Mouse (Mus musculus) gonadal fat pad, adult 2 months (tissue): ENCODE data around the gene Pcyox1. TPM values are rescaled to one million over a fixed set of nuclear protein-coding genes. Genes with fewer than 3 reads are reported as not detected.

Experiments
- DNase-seq: peaks from one replicate; pipeline ENCODE4 v3.0.0-alpha.2; 2012; ENCODE audit warnings: low read depth
- polyA plus RNA-seq: library from polyadenylated mRNA; depleted of rRNA; stranded (reverse); fragments of >200 nt; gene quantifications from 2 replicates; pipeline ENCODE4 v1.2.3, GENCODE M21; 2012; rRNA removed

The Pcyox1 gene
- polyA plus RNA-seq = 64.4 and 87.3 TPM in 2 replicates

DNA sequence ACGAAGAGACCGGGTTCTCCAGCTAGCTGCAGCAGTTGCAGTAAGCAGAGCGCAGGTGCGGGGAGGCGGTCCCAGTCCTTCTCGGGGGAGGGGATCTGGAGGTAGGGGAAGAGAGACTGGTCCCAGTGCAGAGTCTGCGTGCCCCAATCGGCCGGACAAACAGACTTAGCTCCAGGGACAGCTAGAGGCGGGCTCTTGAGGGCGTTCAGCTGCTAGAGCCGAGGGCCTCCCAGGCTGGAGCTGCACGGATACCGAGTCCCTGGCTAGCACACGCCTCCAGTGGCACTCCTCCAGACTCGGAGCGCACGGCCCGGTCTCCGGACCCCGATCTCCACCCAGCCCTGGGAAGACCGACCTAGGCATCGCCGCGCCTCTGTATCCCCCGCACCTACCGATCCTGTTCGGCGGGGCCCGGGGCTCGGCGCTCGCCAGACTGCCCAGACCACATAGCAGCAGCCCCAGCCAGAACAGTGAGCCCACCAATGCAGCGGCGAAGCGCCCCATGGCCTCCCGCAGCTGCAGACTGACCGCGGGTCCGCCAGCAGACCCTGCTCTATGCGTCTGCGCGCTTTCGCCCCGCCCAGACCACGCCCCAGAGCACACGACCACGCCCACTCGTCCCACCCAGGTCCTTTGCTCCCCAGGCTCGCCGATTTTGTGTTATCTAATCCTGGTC is at the start of gene Pcyox1:
Gene Pcyox1 (minus strand): TSS at position 574 of the 676 bp plus-strand sequence.
- DNase-seq = no peak

DNA sequence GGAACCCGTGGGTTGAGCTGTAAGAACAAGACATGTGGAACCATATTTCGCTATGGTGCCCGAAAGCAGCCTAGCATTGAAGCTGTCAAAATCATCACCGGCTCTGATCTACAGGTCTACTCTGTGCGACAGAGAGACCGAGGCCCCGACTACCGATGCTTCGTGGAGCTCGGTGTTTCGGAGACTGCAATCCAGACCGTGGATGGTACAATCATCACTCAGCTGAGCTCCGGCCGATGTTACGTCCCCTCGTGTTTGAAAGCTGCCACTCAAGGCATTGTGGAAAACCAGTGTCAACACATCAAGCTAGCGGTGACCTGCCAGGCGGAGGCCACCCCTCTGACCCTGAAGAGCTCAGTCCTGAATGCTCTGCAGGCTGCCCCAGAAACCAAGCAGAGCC is 48.6 kb upstream of the Pcyox1 start:
- no peak for DNase-seq

DNA sequence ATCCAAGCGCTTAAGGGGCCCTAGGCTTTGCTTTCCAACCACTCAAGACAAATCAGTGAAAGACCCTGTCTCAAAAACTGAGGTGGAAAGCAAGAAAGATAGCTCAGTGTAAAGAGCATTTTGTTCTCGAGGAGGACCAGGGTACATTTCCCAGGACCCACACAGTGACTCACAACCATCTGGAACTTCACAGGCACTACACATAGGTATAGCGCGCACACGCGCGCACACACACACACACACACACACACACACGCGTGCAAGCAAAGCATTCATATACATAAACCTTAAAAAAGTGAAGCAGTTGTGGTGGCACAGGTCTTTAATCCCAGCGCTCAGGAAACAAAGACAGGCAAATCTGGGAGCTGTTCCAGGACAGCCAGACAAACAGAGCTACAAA is 44.6 kb upstream of the Pcyox1 start:
- no peak for DNase-seq

DNA sequence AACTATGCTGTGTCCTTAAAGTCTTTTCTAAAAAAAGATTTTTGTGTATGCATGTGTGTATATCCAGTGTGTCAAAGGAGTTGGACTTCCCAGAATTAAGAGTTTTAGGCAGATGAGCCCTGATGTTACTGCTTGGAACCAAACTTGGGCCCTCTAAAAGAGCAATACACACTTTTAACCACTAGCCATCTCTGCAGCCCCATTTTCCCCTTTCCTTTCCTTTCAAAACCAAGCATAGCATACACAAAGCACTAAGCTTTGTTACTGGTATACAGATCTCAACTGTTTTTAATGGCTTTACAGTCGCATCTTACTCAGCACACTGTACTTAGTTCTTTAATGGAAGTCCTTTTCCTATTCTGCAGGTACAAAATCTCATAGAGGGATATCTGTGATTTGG is 42.6 kb upstream of the Pcyox1 start:
- DNase-seq = no peak

DNA sequence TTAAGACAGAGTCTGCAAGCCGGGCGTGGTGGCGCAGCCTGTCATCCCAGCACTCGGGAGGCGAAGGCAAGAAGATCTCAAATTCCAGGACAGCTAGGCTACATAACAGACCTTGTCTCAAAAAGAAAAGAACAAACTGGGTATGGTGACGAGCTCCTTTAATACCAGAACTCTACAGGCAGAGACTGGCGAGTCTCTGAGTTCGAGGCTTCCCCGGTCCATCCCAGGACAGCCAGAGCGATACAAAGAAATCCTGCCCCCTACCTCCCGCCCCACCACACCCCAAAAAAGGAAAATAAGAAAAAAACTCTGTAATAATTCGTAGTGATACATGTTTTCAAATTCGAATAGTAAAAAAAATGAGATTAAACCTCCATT is 42.2 kb upstream of the Pcyox1 start:
- no peak for DNase-seq

DNA sequence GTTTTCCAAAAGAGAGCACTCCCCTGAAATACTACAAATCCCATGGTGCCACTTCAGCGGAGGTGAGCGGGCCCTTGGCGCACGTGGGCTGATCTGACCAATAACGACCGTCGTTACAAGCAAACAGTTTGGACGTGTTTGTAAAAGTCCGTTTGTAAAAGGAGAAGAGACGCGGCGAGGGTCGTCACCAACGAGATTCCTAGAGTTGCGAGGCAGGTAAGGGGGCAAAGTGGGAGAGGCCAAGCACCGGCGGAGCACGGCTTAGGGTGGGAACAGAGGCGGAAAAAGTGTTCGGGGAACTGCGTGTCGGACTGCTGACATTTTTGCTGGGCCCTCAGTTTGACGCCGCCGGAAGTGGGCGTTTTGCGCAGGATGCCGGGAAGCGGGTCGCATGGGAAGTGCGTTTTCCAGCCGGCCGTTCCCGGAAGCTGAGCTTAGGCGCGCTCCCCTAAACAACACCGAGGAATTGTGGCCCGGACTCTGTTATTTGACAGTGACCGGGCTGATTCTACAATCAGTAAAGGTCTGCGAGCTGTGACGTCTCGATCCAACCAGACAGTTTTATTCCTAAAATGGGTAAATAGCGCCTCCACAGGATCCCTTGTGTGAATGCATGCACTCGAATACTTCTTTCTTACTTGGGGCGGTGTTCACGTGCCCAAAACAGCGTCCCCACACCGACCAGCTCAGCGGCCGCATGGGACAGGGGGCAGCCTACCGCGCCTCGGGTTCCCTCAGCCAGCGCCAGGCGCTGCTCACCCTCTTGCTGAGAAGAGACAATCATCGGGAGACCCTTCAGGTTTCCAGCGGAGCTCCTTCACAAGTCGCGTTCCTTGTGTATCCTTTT is 41.5 kb upstream of the Pcyox1 start, which contains the start of gene C87436:
Gene C87436 (plus strand): TSS at position 103 of the 847 bp plus-strand sequence.
- peak; percentile 88 for DNase-seq

DNA sequence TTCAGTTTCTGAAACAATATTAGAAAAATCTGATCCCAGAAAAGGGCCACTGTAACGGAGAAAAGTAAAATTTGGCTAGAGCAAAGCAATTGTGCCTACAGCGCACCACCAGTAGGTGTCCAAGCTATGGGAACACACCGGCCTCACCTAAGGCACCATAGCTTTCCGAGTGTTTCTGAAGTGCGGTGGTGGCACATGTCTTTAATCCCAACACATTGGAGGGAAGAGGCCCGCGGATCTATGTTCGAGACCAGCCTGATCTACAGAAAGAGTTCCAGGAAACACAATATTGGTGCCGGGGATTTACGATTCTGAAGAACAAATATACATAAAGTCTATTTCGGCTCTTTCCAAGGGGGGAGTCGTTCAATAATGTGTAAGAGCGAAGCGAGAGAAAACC is 40.8 kb upstream of the Pcyox1 start:
- DNase-seq = peak; percentile 27

DNA sequence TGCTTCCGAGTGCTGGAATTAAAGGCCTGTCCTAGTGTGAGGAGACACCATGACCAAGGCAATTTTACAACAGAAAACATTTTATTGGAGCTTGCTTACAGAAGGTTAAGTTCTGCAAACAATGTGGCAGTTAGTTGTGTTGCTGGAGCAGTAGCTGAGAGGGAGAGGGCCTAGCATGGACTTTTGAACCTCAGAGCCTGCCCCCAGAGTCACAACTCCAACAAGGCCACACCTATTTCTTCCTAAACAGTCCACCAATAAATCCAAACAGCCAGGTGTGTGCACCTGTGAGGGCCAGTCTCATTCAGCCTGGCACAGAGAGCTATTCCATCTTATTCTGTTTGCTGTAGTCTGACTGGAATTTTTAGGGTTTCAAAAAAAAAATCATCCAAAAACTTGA is 36.7 kb upstream of the Pcyox1 start:
- DNase-seq = no peak

DNA sequence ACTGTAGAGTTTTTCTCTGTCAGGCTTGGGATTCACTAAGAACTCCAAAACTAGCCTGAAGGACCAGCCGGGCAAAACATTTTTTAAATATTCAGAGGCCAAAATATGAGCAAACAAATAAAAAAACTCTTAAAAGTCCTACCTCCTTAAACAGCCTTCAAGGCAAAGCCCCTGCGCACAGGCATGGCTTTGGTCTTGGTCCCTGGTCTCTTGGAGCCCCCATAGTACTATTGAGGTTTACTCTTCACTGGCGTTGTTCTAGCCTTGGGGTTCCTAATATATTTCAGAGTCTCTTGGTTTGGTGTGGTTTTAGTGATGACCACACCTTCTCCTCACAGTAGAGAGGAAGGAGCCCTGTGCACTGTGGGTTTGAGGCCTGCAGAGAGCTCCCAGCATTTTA is 34.6 kb upstream of the Pcyox1 start:
- no peak for DNase-seq

DNA sequence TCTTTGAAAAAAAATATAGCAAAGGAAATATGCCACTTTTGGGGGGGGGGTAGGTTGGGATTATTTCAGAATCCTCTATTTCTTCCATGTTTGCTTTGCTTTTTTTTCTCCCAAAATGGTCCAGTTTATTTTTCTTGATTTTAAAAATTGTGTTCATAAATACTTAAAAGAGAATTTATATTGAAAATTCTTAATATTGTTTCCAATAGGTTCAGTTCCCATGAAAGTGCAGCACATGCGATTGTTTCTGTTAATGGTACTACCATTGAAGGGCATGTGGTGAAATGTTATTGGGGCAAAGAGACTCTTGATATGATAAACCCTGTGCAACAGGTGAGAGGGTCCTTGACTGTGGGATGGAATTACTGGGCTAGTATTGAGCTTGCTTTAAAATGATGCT is 29.4 kb upstream of the Pcyox1 start, which contains the start of gene Gm44790:
Gene Gm44790 (plus strand): TSS at position 301 of the 400 bp plus-strand sequence.
- no peak for DNase-seq

DNA sequence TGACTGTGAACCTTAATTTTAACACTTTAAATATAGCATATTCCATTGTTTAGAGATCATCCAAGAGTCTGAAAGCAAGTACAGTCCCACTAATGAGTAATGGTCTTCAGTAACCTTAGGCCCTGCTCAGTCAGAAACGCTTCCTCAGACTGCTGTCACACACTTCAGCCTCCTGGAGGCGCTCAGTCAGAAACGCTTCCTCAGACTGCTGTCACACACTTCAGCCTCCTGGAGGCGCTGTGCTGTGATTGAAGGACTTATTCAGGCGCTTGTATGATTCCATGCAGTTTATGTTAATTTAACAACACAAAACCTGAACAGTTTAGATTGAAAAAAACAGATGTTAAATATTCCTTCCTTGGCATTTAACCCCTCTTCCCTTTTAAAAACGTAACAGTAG is 23.5 kb upstream of the Pcyox1 start:
- DNase-seq = no peak

DNA sequence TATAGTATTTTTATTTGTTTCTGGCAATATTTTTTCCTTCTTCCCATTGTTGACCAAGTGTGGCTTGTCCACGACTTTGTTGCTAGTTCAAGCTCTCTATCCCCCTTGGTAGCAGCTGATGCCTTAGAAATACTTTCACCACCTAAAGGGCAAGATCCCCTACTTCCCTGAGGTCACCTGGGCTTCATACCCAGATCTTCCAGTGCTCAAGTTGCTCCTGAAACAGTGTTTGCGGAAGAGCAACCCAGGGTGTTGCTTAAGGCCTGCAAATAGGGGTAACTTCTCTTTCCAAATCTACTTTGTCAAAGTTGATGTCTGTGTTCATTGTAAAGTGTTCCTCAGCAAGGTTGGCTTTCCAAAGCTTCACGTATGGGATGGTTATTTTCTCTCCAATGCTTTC is 22.3 kb upstream of the Pcyox1 start:
- no peak for DNase-seq

DNA sequence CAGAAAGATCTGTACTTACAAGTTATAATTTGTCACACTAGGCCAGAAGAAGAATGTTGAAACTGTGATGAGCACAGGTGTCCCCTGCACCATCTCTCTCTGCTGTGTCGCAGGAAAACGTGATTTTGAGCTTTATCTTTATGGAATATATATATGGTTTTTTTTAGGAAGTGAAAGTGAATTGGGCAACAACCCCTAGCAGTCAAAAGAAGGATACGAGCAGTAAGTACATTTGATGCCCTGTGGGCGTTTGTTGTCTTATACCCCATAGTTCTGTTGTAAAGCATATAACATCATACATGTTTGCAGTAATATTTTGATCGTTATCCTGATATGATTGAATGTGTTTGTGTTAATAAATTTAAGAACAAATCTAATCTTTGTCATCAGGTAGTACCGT is 21.8 kb upstream of the Pcyox1 start:
- no peak for DNase-seq

DNA sequence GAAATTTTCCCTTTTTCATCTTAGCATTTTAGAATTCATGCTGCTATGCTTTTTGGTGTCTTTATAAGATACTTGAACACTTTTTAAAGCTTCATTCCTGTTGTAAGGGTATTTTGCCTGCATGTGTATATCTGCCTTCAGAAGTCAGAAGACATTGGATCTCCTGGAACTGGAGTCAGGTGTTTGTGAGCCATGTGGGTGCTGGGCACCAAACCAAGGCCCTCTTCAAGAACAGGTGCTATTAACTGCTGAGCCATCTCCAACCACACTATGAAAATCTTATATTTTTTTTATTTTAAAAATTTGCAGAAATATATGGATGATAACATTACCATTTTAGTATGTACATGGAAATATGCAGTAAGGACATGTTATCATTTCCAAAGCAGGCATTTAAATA is 9.4 kb upstream of the Pcyox1 start:
- no peak for DNase-seq

DNA sequence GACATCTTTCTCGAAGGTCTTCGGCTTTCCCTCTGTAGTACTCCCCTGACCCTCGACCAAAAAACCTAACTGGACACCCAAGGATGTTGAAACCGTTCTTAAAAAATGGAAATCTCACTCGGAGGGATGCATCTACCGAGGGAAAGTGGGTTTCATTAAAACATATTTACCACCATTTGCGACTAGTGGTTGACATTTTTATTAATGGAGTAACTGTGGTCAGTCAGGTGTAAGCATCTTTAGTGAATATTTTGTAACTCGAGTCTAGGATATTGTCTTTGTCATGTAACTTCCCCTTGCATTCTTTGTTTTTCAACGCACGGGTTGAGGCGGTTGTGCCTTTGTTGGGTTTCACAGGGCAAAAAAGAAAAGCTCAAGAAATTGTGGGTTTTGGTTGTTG is 8.0 kb upstream of the Pcyox1 start:
- DNase-seq = no peak

DNA sequence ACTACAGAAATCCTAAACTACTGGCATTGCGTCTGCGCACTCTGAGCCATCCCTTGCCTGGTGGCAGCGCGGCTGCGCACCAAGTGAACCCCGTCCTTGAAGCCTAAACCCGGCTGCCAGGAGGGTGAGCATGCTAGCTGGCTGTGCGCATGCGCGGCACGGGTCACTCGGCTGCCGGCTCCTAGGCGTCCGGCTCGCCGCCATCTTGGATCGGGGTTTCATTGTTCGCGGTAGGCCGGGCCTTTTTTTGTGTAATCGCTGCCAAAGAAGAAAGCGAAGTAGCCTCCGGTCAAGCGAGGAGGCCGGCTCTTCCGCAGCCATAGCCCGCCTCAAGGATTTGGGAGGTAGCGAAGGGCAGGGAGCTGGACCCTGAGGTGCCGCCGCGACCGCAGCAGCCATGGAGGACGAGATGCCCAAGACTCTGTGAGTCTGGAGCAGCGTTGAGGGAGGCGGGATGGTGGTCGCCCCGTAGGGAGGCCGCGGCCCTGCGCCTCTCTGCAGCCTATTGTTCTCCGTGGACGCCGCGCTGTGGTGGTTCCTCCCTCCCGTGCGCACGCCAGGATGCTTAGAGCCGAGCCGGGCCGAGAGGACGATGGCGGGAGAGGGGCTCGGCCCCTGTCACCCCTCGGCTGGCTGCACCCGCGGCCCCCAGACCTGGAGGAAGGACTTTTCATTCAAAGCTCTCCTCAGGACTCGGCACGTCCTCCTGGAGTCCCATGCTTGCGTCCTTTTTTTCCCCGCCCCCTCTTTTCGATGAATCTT is 7.3 kb upstream of the Pcyox1 start, which contains the start of gene Tia1:
Gene Tia1 (plus strand): TSS at position 120 of the 762 bp plus-strand sequence.
- DNase-seq = no peak

DNA sequence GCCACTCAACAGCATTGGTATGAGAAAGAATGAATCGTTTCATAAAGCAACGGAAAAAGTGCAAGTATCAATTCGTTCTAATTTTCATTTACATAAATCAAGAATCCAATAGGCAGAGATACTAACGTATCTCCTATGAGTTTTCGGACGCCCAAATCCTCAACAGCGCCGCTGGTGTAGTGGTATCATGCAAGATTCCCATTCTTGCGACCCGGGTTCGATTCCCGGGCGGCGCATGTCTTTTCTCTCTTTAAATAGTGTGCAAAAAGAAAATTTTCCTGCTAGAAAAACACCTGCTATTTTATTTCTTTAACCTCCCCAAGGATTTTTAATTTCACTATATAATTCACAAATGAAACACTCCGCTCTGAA is 6.8 kb upstream of the Pcyox1 start:
- DNase-seq = no peak

DNA sequence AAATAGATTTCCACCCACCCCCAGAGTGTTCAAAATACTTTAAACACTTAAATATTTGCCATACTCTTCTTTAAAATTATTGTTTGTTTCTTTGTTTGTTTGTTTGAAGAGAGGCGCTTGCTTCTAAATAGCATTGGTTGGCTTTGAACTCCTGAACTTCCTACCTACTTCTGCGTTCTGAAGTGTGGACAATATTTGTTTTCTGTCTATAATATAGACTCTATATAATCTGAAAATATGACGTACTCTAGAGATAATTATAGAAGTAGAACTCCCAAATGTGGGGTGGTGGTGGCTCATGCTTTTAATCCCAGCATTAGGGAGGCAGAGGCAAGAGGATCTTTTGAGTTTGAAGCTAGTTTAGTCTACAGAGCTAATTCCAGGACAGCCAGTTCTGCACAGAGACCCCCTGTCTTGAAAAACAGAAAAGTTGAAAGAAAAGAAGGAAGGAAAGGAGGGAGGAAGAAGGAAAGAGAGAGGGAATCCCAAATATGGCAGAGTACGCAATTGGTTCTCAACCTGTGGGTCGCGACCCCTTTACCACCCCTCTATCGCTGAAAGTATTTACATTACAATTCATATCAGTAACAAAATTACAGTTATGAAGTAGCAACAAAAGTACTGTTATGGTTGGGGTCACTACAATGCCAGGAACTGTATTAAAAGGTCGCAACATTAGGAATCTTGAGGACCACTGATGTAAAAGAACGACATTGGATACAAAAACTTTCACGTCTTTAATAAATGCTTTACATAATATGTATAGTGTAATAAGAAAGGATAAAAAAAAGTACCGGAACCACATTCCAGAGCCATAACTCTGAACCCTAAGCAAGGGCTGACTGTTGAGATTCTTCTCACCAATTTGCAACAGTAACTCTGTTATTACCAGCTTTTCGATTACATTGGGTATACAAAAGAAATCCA is 6.0 kb upstream of the Pcyox1 start:
- no peak for DNase-seq

DNA sequence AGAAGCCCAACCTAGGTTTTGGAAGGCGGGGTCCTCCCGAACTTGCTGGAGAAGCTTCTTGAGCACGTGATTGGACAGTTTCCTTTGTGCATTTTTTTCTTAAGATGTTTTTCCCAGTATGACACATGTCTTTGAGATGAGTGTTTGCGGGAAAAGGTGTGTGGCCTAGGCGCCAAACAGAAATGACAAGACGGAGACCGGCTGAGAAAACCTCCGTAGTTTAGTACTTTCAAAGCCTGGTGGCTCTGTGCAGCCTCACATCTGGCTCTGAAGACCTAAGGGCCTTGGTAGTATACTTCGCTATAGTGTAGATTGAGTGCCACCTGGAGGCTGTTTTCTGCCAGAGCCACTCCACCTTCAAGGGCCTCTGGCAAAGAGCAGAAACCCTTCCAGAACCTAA is 4.0 kb upstream of the Pcyox1 start:
- DNase-seq = no peak

DNA sequence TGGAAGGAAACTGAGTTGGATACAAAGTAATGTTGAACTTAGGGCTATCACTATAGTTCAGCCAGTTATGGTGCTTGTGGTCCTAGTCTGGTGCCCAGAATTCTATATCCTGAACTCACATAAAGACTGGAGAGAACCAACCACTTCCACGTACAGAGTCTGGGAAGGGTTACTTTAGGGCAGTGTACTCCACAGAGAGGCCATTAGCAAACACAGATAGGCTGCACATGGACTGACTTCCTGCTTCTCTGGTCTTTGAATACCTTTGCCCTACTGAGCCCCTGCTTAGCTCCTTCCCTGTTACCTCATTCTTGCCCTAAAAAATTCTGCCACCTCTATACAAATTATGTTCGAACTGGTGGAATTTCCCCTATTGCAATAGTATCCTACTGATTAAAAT is 3.0 kb upstream of the Pcyox1 start:
- DNase-seq = no peak

DNA sequence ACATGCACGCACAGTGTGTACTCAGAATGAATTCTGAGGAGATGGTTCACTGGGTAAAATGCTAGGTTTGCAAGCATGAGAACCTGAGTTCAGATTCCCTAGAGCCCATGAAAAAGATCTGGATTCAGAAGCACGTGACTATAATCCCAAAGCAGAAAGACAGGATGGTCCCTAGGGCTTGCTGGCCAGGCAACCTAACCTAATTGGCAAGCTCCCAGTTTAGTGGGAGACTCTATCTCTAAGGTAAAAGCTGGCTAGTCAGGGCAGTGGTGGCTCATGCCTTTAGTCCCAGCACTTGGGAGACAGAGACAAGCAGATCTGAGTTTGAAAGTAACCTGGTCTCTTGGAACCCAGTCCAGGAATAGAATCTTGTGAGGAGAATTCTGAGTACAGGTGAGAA is 2.0 kb upstream of the Pcyox1 start:
- no peak for DNase-seq
